Mouse (Mus musculus) kidney, adult 11 months (tissue): ENCODE data around the gene Macf1.

Experiments used
- DNase-seq: peaks from one replicate; pipeline ENCODE4 v3.0.0; 2022

Macf1 gene

GRCm38 (mm10) chr4:123684260-123684659 lies at the start of gene Macf1:
Gene Macf1, minus strand, starts transcription at chr4:123684360.
- no peak for DNase-seq

DNA sequence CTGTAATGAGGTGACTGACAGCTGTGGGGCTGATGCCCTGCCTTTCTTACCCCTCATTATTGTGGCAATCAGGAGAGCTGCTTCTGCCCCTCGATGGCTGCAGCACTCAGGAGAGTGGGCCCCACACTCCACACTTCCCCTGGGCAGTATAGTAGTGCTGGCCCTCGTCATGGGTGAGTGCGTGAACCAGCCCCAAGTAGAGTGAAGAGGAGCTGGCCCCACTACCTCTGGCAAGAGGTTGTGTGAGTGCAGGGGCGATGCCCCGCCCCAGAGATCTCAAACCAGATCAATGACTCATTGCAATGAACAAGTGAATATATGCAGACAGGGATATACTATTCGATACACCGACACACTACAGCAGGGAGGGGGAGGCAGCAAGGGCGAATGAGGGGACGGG lies 49.4 kb upstream of the Macf1 start:
- DNase-seq = no peak

GRCm38 (mm10) chr4:123732921-123733320 lies 48.8 kb upstream of the Macf1 start:
- DNase-seq = no peak

DNA sequence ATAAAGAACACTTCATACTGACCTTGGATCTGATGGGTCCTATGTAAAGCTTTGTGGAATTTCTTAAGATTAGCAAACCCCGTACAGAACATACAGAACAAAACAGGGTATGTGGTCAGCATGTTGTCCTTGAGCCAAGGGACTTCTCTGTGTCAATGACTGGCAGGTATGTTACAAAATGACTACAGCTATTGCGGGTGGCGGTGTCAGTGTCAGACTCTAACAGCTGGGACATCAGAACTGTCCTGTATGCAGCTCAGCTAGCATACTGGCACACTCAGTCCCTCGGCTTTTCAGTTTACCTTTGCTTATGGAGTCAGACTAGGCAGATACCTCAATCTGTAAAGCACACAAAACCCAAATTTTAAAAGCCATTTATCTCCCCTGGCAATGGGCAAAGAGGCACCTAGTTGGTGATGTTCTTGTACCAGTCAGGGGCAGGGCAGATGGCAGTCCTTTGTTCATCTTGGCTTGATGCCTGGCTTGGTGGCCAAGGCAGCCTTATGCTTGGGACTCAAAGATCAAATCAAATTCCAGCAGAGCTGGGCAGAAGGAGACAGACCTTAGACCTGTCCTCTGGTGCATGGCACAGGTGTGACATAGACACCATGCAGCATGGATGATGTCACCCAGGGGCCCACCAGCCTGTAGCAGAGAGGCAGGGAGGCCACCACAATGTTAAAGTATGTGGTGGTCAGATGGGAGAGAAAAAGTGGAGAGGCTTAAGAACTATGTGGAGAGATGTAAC lies 48.2 kb upstream of the Macf1 start:
- peak; percentile 16 for DNase-seq

GRCm38 (mm10) chr4:123721761-123722160 lies 37.6 kb upstream of the Macf1 start:
- no peak for DNase-seq

- no peak for DNase-seq
These were observed 34.2 kb upstream of the Macf1 start for GRCm38 (mm10) chr4:123718434-123718780.

GRCm38 (mm10) chr4:123717574-123718433 lies 33.6 kb upstream of the Macf1 start, which contains the start of gene Ndufs5:
Gene Ndufs5, minus strand, starts transcription at chr4:123718202.
- DNase-seq = peak; percentile 95

GRCm38 (mm10) chr4:123712431-123712830 lies 28.3 kb upstream of the Macf1 start:
- DNase-seq = no peak

- DNase-seq = no peak
These were observed 23.2 kb upstream of the Macf1 start for GRCm38 (mm10) chr4:123707340-123707739.

- DNase-seq = no peak
These were observed 21.2 kb upstream of the Macf1 start for GRCm38 (mm10) chr4:123705340-123705739.

DNA sequence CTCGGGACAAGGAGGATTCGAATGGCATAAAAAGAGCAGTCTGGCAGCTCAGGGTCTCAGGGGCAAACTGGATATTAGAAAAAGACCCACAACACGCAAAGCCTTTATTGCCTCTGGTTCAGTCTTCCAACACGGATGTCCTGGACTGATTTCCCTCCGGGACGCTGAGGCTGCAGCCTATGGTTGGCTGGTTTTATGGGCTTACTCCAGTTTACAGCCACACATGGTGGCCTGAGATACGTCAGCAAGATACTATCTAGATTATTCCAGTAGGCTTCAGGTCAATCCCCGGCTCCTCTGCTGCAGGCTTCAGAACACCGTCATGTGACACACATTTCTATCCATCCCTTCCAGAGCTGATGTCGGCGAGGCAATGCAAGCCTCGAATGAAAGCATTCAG lies 9.2 kb upstream of the Macf1 start:
- DNase-seq = no peak

DNA sequence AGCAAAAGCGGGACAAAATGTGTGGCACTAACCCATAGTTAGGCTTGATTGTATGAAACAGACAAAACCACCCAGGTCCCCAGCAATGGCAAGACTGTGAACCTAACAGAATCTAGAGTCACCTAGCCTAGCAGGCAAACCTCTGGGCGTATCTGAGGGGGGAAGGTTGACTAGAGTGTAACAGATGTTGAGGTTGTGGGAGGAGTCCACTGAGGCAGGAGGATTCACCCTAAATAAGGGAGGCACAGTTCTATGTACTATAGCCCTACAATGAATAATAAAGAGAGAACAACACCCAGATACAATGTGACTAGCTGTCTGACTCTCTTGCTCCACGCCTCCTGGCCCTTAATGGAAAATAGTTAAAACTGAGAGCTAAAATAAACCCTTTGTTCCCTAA lies 7.9 kb upstream of the Macf1 start:
- no peak for DNase-seq

DNA sequence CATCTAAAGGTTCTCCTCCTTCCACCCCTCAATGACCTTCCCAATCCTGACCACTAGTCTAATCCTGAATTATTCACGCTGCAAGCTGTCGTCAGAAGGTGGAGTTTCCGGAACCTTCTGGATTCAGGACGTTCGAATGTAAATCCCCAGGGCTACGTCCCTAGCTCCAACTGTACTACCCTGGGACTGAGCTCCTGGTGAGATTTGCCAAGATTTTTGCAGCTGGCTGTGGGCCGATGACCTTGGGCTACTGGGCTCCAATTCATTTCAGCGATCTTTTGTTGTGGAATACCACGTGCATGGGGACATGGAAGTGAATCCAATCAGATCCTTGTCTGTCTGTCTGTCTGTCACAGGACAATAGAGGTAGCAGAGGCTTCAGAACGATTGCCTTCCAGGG lies 6.2 kb upstream of the Macf1 start:
- no peak for DNase-seq

DNA sequence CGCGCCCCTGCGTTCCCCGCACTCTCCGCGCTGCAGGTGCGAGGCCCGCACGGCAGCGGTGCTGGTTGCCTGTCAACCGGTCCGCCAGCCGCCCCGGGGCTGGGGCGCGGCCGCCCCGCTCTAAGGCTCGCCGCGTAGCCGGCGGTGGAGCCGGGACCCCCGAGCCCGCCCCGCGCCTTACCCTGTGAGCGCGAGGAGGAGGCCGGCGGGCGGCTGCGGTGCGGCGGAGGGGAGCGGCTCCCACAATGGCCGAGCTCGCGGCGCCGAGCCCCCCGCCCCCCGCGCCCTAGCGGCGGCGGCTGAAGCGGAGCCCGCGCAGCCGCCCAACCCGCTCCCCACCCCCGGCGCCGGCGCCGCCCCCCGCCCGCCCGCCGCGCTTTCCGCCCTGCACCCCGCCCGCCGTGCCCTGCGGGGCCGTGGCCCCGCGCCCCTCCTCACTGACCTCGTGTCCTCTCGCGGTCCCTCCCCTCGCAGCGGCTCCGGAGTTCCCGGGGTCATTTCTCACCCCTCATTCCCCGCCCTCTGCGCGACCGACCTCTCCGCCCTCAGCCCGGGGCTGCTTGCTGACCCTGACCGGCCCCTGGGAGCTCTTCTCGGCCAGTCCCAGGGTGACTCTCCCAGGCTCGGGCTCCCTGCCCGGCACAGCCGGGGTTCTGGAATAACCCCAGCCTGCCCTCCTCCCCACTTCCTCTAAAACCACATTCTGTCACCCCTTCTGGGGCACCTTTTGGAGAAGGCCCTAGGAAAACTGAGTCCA lies 3.0 kb upstream of the Macf1 start:
- DNase-seq = peak; percentile 72

DNA sequence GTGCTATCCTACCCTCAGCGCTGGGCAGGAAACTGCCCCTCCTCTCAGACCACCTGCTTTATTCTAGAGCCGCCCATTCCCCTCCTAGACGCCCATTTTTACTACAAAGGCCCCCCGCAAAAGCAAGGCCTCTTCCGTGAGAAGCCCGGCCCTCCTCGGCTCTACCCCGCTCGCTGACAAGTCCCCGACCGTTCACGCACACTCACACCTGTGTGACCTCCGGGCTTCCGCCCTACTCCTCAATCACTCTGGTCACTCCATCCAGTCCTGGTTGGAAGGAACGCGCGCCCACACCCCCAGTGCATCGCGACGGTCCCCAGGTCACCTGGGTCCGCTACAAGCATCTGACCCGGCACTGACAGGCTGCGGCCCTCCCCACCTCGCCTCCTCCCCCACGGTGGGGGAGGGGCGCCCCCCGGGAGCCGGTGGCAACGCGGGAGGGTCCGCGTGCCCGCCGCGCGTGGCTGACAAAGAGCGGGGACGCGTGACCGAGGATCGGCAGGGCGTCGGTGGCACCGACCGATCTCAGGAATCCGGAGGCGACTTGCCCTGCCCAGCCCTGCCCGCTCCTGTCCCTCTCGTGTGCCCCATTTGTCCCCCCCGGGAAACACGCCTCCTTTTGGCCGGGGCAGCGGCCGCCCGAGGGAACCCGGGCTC lies 2.3 kb upstream of the Macf1 start:
- no peak for DNase-seq

- no peak for DNase-seq
These were observed 1.5 kb upstream of the Macf1 start for GRCm38 (mm10) chr4:123685506-123686242.

- no peak for DNase-seq
These were observed 886 bp upstream of the Macf1 start for GRCm38 (mm10) chr4:123685046-123685445.

- no peak for DNase-seq
These were observed 1.9 kb downstream of the Macf1 start for GRCm38 (mm10) chr4:123682291-123682690.

DNA sequence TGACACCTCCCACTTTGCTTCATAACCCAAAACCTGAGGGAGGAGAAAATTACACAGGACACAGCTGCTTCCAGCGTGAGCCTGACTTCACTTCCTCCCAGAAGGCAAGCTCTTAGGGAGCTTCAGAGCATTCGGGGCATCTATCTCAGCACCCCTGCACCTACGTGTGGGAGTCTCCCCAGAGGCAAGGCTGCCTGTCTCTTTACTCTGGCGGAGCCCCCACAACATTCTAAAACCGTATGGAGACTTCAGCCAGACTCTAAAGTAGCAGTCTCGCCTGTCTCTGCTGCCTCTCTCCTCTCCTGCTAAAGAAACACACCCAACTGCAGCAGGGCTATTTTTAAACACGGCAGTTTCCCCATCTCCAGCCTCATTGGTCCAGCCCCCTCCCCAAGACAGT lies 3.2 kb downstream of the Macf1 start:
- no peak for DNase-seq

GRCm38 (mm10) chr4:123677060-123677804 lies 6.9 kb downstream of the Macf1 start:
- no peak for DNase-seq

DNA sequence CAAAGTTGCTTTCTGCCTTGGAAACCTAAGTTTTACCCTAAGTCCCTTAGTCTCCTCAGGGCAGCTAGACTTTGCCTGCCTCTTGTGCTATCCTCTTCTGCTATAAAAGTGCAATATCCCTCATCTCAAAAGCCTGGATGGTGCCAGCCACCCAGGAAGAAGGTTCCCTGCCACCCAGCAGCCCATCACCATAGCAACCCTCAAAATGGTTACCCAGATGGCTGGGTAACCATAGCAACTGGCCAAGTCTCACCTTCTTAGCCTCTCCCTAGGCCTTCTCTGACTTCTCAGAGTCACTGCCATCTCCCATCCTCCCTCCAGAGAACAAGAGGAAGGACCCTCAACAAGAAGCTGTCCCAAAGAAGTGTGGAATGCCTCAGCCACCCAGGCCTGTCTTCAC lies 13.6 kb downstream of the Macf1 start:
- no peak for DNase-seq
